Mouse (Mus musculus): Measurements from ENCODE around the gene Atp5d.

DNA sequence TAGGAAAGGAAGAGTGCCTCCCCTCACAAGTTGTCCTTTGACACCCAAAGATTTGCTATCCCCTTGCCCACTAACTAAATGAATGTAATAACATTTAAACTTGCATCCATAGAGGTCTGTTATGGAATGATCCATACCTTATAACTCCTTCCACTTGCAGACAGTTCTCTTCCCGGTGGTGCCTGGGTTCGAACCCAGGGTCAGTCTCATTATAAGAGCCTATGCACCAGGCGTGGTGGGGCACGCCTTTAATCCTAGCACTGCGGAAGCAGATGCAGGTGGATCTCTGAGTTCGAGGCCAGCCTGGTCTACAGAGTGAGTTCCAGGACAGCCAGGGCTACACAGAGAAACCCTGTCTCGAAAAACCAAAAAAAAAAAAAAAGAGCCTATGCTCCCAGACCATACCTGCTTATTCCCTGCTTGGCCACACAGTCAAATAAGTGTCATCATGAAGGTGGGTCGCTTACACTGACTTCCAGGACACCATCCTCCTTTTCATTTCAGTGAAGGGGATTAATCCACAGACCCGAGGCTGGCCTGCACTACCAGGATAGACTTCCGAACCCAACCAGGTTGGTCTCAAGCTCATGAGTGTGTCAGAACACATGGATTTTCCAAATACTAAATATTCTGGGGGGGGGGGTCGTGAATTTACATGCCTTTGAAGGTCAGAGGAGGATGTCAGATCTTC lies 1.7 kb downstream of the Atp5d start:
- TF ChIP-seq ZC3H11A (IDR thresholded peaks at IDR 0.05; ENCODE audit: borderline replicate concordance, low read depth, low read length) (no peak), MAFK (IDR thresholded peaks at IDR 0.05; ENCODE audit: insufficient read depth, low read depth, low read length) (no peak)
